Mouse (Mus musculus): ENCODE data around the gene Cers6.

DNA sequence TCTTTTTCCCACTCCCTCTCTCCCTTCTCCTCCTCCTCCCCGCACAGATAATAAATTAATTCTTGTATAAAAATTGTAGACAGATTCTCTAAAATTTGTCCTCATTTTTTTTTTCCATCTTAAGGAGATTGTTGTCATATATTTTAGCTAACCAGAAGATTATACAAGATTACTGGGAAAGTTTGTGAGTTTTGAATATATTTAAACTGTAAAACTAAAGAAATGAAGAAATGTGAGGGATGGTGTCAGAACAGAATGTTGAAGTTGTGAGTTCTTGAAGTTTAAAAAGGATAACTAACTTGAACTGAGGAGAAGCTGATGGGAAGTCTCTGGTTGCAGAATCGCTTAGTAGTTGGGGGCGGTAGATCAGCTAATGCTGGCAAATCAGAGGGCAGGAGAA lies 76.6 kb downstream of the Cers6 start:
- TF ChIP-seq CTCF (IDR thresholded peaks at IDR 0.05; ENCODE audit: control insufficient read depth, insufficient read depth, low read length) (no peak), POLR2A (IDR thresholded peaks at IDR 0.05; ENCODE audit: borderline replicate concordance, control insufficient read depth, low read depth, low read length) (no peak)

Measured in bone marrow, adult 2 months (tissue).